Mouse (Mus musculus) monocyte, adult 5-6 weeks (primary cell): Measurements from ENCODE around the gene Pkd1l2. TPM values are rescaled to one million over a fixed set of nuclear protein-coding genes. Genes with fewer than 3 reads are reported as not detected.

ENCODE experiments used
- ATAC-seq: fragments of 153-309, 156-312 bp; replicated peaks from 2 replicates; pipeline ENCODE4 v1.8.0; 2017; ENCODE audit warnings: mild to moderate bottlenecking; ENCODE audit not compliant: low TSS enrichment, insufficient number of reproducible peaks, severe bottlenecking, poor library complexity, low FRiP score
- total RNA-seq: library from RNA; stranded (forward); fragments of 200-1000, 200-491, 200-594 nt; gene quantifications from 3 replicates; pipeline ENCODE4 v1.2.3, GENCODE M21; 2017

Gene Pkd1l2
- 1.6 to 2.5 TPM in 2 of 3 replicates, not detected in the other for total RNA-seq

DNA sequence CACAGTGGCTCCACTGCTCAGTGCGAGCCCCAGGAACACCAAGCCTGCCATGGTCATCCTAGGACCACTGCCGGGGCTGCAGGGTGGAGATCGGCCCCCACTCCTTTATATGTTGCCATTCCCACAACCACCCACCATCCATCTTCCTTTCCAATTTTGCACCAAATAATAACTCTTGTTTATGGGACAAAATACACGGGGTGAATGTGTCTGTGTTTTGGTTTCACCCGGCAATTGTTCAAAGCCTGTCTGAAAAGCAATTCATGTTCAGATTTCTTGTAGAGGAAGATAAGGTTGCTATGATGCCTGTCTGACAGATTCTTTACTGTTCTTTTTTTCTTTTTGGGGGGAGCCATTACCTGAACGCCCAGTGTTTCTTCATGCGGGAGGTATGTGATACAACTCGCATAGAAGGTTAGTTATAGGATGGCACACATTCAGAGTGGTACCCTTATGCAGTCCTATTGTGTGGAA, at the start of gene Pkd1l2:
Gene Pkd1l2, minus strand, starts transcription at position 51 of the 474 bp plus-strand sequence.
- no peak for ATAC-seq

GRCm38 (mm10) chr8:117127063-117127462, 44.8 kb upstream of the Pkd1l2 start:
- no peak for ATAC-seq

GRCm38 (mm10) chr8:117126411-117126810, 44.2 kb upstream of the Pkd1l2 start:
- no peak for ATAC-seq

GRCm38 (mm10) chr8:117125854-117126253, 43.6 kb upstream of the Pkd1l2 start:
- ATAC-seq: no peak

- no peak for ATAC-seq
These were observed 41.8 kb upstream of the Pkd1l2 start for GRCm38 (mm10) chr8:117123850-117124633.

- ATAC-seq: peak; percentile 95
These were observed 39.0 kb upstream of the Pkd1l2 start for GRCm38 (mm10) chr8:117121277-117121676.

DNA sequence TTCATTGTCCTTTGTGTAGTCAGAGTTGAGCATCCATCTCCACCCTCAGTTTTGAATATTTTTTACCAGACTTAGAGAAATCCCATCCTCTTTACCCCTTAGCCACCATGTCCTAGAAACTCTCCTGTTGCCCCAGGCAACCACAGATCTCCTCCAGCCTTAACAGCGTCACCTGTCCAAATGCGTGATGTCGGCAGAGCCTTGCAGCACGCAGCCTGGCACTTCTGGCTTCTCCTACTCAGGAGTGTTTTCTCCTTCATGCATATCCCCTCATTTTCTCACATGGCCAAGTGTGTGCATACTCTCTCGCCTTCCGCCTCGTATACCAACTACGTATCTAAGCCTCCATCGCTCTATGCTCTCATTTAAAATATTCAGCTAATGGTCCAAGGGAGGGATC, 36.2 kb upstream of the Pkd1l2 start:
- ATAC-seq: no peak

- no peak for ATAC-seq
These were observed 34.3 kb upstream of the Pkd1l2 start for GRCm38 (mm10) chr8:117116534-117116933.

GRCm38 (mm10) chr8:117115676-117116446, 33.6 kb upstream of the Pkd1l2 start:
- no peak for ATAC-seq

- no peak for ATAC-seq
These were observed 32.8 kb upstream of the Pkd1l2 start for GRCm38 (mm10) chr8:117115094-117115493.

DNA sequence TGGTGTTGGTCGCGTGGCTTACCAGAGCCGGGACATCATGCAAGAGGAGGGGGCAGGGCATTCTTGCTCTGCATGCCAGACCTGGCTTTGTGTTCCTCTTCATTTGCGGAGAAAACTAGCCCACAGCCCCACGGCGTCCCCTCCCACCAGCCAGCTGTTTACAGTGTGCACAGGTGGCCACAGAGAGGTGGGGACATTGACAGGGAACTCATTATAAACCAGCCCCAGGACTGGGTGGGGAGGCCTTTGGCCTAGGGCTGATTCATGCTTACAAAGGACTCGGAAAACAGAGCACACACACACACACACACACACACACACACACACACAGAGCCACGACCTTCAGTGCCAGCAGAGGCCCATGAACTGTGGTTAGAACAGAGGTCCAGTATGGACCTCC, 30.0 kb upstream of the Pkd1l2 start:
- ATAC-seq: no peak

DNA sequence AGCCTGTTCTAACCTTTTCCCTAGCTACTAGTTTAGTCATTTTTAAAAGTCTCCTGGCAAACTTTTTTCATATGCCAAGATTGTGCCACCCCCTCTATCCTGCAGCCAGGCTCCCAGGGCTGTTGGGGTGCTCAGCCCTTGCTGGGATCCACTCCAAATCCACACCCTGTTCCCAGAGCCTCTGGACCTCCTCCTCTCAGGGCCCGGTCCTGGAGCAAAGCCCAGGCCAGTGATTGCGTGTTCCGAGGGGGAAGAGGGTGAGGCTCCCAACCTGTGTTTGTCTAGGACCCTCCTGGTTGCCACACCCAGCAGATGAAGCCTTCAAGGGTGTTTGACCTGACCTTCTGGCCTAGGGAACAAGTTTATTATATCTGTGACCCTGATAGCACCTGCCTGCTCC, 29.4 kb upstream of the Pkd1l2 start:
- ATAC-seq: no peak

DNA sequence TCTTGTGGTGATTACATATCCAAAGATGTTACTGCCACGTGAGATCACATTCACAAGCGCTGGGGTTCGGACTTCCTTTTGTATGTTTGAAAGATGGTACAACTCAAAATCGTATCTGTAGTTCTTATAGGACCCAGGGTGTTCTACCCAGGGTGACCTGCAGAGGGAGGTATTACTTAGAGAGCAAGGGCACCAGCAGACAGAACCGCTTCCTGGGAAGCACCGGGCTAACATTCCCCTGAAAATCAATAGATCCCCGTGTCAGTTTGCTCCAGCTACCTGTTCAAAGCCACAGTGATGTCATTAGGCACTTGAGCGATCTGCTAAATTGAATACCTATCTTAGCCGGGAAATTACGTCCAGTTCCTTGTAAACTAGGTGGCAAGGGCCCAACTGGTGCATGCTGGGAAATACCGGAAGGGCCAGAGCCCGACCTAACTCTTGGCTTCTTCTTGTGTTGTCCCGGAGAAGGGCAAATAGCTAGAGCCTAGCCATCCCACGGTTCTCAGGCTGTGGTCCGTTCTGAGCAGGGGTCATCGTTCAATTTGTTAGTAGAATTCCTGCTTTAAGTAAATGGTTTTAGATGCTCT, 27.6 kb upstream of the Pkd1l2 start:
- no peak for ATAC-seq

GRCm38 (mm10) chr8:117109018-117109711, 26.9 kb upstream of the Pkd1l2 start:
- no peak for ATAC-seq

- peak; percentile 72 for ATAC-seq
These were observed 25.3 kb upstream of the Pkd1l2 start for GRCm38 (mm10) chr8:117107533-117107932.

- no peak for ATAC-seq
These were observed 15.4 kb upstream of the Pkd1l2 start for GRCm38 (mm10) chr8:117097564-117098191.

- ATAC-seq: no peak
These were observed 14.9 kb upstream of the Pkd1l2 start for GRCm38 (mm10) chr8:117097051-117097563.

GRCm38 (mm10) chr8:117095647-117096046, 13.4 kb upstream of the Pkd1l2 start, which contains the start of gene Bco1:
Gene Bco1 (plus strand): TSS chr8:117095854.
- no peak for ATAC-seq
